Mouse (Mus musculus): ENCODE data around the gene Lyrm1. TPM values are rescaled to one million over a fixed set of nuclear protein-coding genes. Genes with fewer than 3 reads are reported as not detected.

Gene Lyrm1
- polyA plus RNA-seq, 1 experiment from 2014 or later, result 3.8 TPM

- Histone ChIP-seq H3K27ac (no peak overlapping the region), H3K9me3 (replicated peaks) (no peaks in the 10 kb centered on the region), H3K9ac (no peak overlapping the region), H3K4me1 (replicated peaks) (peaks cover 48% of the 10 kb centered on the region), H3K36me3 (peaks cover 8% of the 10 kb centered on the region; the same call in 1 of the 2 replicates), H3K4me2 (no peak overlapping the region), H3K4me3 (replicated peaks) (no peak overlapping the region), H3K27me3 (no peaks in the 10 kb centered on the region)
- WGBS (ENCODE audit: insufficient replicate concordance), result 53% methylated on average over 6 of the region's 6 CpGs
- ATAC-seq (ENCODE audit: low read depth) (peak; percentile 49; the same call in 1 of the 2 replicates), DNase-seq (no peak)
Measured at GRCm38 (mm10) chr7:119861335-119862091, 34.1 kb upstream of the Lyrm1 start.

GRCm38 (mm10) chr7:119862167-119862566, 33.5 kb upstream of the Lyrm1 start:
- ATAC-seq (ENCODE audit: low read depth) (no peak), DNase-seq (no peak)
- Histone ChIP-seq H3K4me3 (replicated peaks) (no peak overlapping the region), H3K27me3 (no peaks in the 10 kb centered on the region), H3K4me1 (replicated peaks) (peaks cover 48% of the 10 kb centered on the region), H3K36me3 (peaks cover 8% of the 10 kb centered on the region; the same call in 1 of the 2 replicates), H3K9me3 (replicated peaks) (no peaks in the 10 kb centered on the region), H3K9ac (no peak overlapping the region), H3K27ac (no peak overlapping the region), H3K4me2 (no peak overlapping the region)
- WGBS (ENCODE audit: insufficient replicate concordance), result 41% methylated on average over 1 of the region's 1 CpGs

- Histone ChIP-seq H3K9me3 (replicated peaks) (no peaks in the 10 kb centered on the region), H3K27ac (no peak overlapping the region), H3K27me3 (no peaks in the 10 kb centered on the region), H3K4me3 (replicated peaks) (no peak overlapping the region), H3K9ac (no peak overlapping the region), H3K36me3 (peaks cover 2% of the 10 kb centered on the region; the same call in 1 of the 2 replicates), H3K4me1 (replicated peaks) (peaks cover 48% of the 10 kb centered on the region), H3K4me2 (no peak overlapping the region)
- ATAC-seq (ENCODE audit: low read depth) (peak; percentile 81), DNase-seq (peak; percentile 17)
- WGBS (ENCODE audit: insufficient replicate concordance), result 59% methylated on average over 5 of the region's 5 CpGs
Measured at GRCm38 (mm10) chr7:119864500-119864899, 31.2 kb upstream of the Lyrm1 start.

GRCm38 (mm10) chr7:119866136-119866535, 29.5 kb upstream of the Lyrm1 start:
- no peak overlapping the region for H3K4me2 ChIP-seq
- H3K36me3 ChIP-seq, result no peaks in the 10 kb centered on the region
- H3K4me1 ChIP-seq (replicated peaks), result peaks cover 39% of the 10 kb centered on the region
- H3K27me3 ChIP-seq, result no peaks in the 10 kb centered on the region
- no peaks in the 10 kb centered on the region for H3K9me3 ChIP-seq (replicated peaks)
- H3K4me3 ChIP-seq (replicated peaks), result no peak overlapping the region
- H3K9ac ChIP-seq, result no peak overlapping the region
- no peak for DNase-seq
- no peak for ATAC-seq (ENCODE audit: low read depth)
- 67% methylated on average over 1 of the region's 1 CpGs for WGBS (ENCODE audit: insufficient replicate concordance)
- no peak overlapping the region for H3K27ac ChIP-seq

GRCm38 (mm10) chr7:119872204-119872603, 23.5 kb upstream of the Lyrm1 start:
- 84% methylated on average over 4 of the region's 4 CpGs for WGBS (ENCODE audit: insufficient replicate concordance)
- no peak overlapping the region for H3K9ac ChIP-seq
- no peak overlapping the region for H3K4me2 ChIP-seq
- H3K27ac ChIP-seq, result no peak overlapping the region
- H3K36me3 ChIP-seq, result no peaks in the 10 kb centered on the region
- no peak for DNase-seq
- H3K9me3 ChIP-seq (replicated peaks), result no peaks in the 10 kb centered on the region
- no peak for ATAC-seq (ENCODE audit: low read depth)
- H3K4me3 ChIP-seq (replicated peaks), result no peak overlapping the region
- no peaks in the 10 kb centered on the region for H3K27me3 ChIP-seq
- H3K4me1 ChIP-seq (replicated peaks), result no peaks in the 10 kb centered on the region

- WGBS (ENCODE audit: insufficient replicate concordance), result 53% methylated on average over 2 of the region's 2 CpGs
- H3K9ac ChIP-seq, result no peak overlapping the region
- no peaks in the 10 kb centered on the region for H3K4me1 ChIP-seq (replicated peaks)
- no peaks in the 10 kb centered on the region for H3K36me3 ChIP-seq
- no peak overlapping the region for H3K27ac ChIP-seq
- no peaks in the 10 kb centered on the region for H3K27me3 ChIP-seq
- DNase-seq (no peak), ATAC-seq (ENCODE audit: low read depth) (no peak)
- no peak overlapping the region for H3K4me2 ChIP-seq
- H3K4me3 ChIP-seq (replicated peaks), result no peak overlapping the region
- H3K9me3 ChIP-seq (replicated peaks), result no peaks in the 10 kb centered on the region
Measured at GRCm38 (mm10) chr7:119873050-119873449, 22.6 kb upstream of the Lyrm1 start.

GRCm38 (mm10) chr7:119875776-119876440, 19.8 kb upstream of the Lyrm1 start:
- 57% methylated on average over 3 of the region's 3 CpGs for WGBS (ENCODE audit: insufficient replicate concordance)
- DNase-seq, result no peak
- Histone ChIP-seq H3K36me3 (no peaks in the 10 kb centered on the region), H3K4me3 (replicated peaks) (no peak overlapping the region), H3K9me3 (replicated peaks) (no peaks in the 10 kb centered on the region), H3K9ac (no peak overlapping the region), H3K4me1 (replicated peaks) (no peaks in the 10 kb centered on the region; the same call in none of the 2 replicates), H3K27ac (no peak overlapping the region), H3K27me3 (no peaks in the 10 kb centered on the region), H3K4me2 (no peak overlapping the region)
- ATAC-seq (ENCODE audit: low read depth), result no peak

GRCm38 (mm10) chr7:119879171-119879570, 16.5 kb upstream of the Lyrm1 start:
- DNase-seq (no peak), ATAC-seq (ENCODE audit: low read depth) (0 out of 2 replicates have a peak, but pooled peaks have one; percentile 43)
- 72% methylated on average over 4 of the region's 4 CpGs for WGBS (ENCODE audit: insufficient replicate concordance)
- no peak overlapping the region for H3K27ac ChIP-seq
- no peak overlapping the region for H3K9ac ChIP-seq
- H3K4me3 ChIP-seq (replicated peaks), result no peak overlapping the region
- H3K4me1 ChIP-seq (replicated peaks), result no peaks in the 10 kb centered on the region; the same call in none of the 2 replicates
- H3K4me2 ChIP-seq, result no peak overlapping the region
- H3K36me3 ChIP-seq, result no peaks in the 10 kb centered on the region
- no peaks in the 10 kb centered on the region for H3K27me3 ChIP-seq
- H3K9me3 ChIP-seq (replicated peaks), result no peaks in the 10 kb centered on the region

- no peak overlapping the region for H3K27ac ChIP-seq
Measured at GRCm38 (mm10) chr7:119880345-119880744, 15.3 kb upstream of the Lyrm1 start.

GRCm38 (mm10) chr7:119881229-119881628, 14.4 kb upstream of the Lyrm1 start:
- DNase-seq, result no peak
- Histone ChIP-seq H3K9ac (no peak overlapping the region), H3K4me3 (replicated peaks) (no peak overlapping the region), H3K9me3 (replicated peaks) (no peaks in the 10 kb centered on the region), H3K36me3 (no peaks in the 10 kb centered on the region), H3K4me1 (replicated peaks) (no peaks in the 10 kb centered on the region; the same call in none of the 2 replicates), H3K4me2 (no peak overlapping the region), H3K27ac (no peak overlapping the region), H3K27me3 (no peaks in the 10 kb centered on the region)
- ATAC-seq (ENCODE audit: low read depth), result no peak
- 79% methylated on average over 2 of the region's 2 CpGs for WGBS (ENCODE audit: insufficient replicate concordance)

More at GRCm38 (mm10) chr7:119880345-119880744, 15.3 kb upstream of the Lyrm1 start:
- DNase-seq, result no peak
- Histone ChIP-seq H3K27me3 (no peaks in the 10 kb centered on the region), H3K4me3 (replicated peaks) (no peak overlapping the region), H3K4me1 (replicated peaks) (no peaks in the 10 kb centered on the region; the same call in none of the 2 replicates), H3K4me2 (no peak overlapping the region), H3K36me3 (no peaks in the 10 kb centered on the region), H3K9me3 (replicated peaks) (no peaks in the 10 kb centered on the region), H3K9ac (no peak overlapping the region)
- ATAC-seq (ENCODE audit: low read depth), result no peak
- WGBS (ENCODE audit: insufficient replicate concordance), result 76% methylated on average over 5 of the region's 5 CpGs

- Histone ChIP-seq H3K4me3 (replicated peaks) (no peak overlapping the region), H3K27me3 (no peaks in the 10 kb centered on the region), H3K9ac (no peak overlapping the region), H3K4me2 (no peak overlapping the region), H3K36me3 (no peaks in the 10 kb centered on the region), H3K4me1 (replicated peaks) (peaks cover 3% of the 10 kb centered on the region), H3K27ac (no peak overlapping the region), H3K9me3 (replicated peaks) (no peaks in the 10 kb centered on the region)
- ATAC-seq (ENCODE audit: low read depth) (no peak), DNase-seq (no peak)
- WGBS (ENCODE audit: insufficient replicate concordance), result 63% methylated on average over 4 of the region's 4 CpGs
Measured at GRCm38 (mm10) chr7:119887887-119888286, 7.8 kb upstream of the Lyrm1 start.

All from liver, embryonic 13.5 days (tissue).